Mouse (Mus musculus) spleen, embryonic (tissue): Measurements from ENCODE around the gene Cdk11b.
"Not testable (repeated sequence)": the region's sequence is repeated elsewhere in the genome, so short reads cannot be mapped to it uniquely, and the experiment has no call there.

Experiments used
- CTCF ChIA-PET: fragments of 350-600 bp; sonication (Branson Sonifier 250); formaldehyde crosslinking; loops from one replicate; lab custom pipeline; 2022; lab: Charles Lee

The Cdk11b gene

DNA sequence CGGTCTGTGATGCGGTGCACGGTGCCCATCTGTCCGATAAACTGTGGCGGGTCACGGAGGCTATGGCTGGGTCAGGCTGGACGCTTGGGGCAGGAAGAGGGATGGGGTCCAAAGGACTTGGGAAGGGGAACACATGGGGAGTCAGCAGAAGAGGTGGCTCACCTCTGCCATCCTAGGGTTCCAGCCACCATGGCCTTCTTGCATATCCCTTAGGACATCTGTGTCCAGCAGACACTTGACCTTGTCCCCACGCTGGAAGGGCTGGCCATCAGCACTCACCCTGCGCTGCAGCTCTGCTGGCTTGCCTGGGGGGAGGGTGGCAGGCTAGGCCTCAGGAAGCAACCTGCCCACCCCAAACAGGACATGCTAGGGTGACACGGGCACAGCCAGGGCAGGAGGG is 34.3 kb downstream of the Cdk11b start:
- CTCF ChIA-PET, result no interaction called here

DNA sequence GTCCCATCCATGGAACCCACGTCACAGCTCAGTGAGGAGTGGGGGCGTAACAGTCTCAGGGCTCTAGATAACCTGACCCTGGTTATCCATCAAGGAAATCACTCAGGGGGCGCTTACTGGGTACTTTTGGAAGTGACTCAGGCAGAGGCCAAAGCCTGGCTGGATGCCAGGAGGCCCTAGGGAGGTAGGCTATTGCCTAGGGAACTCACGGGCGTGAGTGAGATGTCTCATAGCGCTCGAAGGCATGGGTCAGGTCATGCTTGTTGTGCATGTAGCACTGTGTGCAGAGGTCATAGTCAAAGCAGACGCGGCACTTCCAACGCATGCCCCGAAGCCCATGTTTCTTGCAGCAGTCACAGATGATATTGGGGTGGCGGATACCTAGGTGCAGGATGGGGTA is 36.0 kb downstream of the Cdk11b start:
- CTCF ChIA-PET, result no interaction called here

GRCm38 (mm10) chr4:155666903-155667302 is 42.2 kb downstream of the Cdk11b start:
- CTCF ChIA-PET, result no interaction called here

DNA sequence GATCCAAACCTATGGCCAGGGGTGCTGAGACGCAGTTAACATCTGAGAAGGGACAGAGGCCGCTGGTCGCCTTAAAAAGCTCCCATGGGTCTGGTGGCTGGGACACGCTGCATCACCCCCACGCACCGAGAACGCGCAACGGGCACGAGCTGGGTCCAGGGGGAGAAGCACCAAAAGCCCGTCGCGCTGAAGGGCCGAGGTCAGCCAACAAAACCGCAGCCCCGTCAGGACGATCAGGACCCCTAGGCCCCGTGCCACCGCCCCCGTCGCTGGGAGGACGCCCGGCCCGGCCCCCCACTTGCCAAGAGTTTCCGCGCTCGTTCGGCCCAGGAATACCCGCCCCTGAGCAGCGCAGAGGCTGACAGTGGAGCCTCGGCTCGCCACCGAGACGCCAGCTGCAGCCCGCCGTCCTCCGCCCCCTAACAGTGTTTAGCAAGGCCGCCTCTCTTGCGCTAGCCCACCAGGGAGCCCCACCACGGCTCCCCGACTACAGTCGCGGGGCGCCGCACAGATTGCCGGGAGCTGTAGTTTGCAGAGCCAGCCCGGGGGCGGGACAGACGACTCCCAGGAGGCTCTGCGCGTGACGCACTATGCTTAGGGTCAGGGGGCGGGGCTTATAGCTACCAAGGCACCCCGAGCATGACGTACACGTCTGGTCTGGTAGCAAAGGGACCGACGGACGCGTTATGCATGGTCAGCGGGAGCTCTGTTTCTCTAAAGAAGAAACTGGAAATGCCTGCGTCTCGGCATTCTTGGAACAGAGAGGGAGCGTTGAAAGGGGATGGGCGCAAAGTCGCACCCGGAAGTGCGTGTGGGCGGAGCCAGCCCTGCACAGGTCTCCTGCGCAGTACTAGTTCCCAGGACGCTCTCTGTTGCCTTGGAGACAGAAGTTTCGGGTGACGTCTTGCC is 44.3 kb downstream of the Cdk11b start, which contains the start of gene Mib2:
Gene Mib2, minus strand, starts transcription at position 510 of the 909 bp plus-strand sequence.
- CTCF ChIA-PET, result interaction anchor here (0.6 to 1.1 kb wide), 2 partner anchors 15 to 67 kb away, joined by 3 read pairs; no protein-coding TSS in a partner anchor

- CTCF ChIA-PET, result no interaction called here
These were observed 45.0 kb downstream of the Cdk11b start for GRCm38 (mm10) chr4:155669598-155670075.

DNA sequence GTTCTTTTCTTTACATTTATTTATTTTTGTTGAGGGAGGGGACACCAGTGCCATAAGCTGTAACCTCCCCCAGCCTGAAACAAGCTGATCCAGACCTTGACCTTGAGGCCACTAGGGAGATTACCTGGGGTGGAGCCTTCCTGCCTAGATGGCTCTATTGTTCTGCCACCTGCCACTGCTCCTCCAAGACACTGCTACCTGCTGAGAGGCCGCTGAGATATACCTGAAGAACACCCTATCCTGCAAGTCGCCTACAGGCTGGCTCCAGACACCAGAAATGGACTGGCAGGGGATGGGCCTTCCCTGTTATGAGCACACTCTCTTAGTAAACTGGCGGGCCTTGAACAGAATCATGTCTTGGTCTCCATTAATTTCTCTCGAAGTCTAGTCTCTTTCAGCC is 45.6 kb downstream of the Cdk11b start:
- CTCF ChIA-PET, result interaction anchor here (0.6 kb wide), 1 partner anchor 113 kb away, joined by 4 read pairs; no protein-coding TSS in a partner anchor

- CTCF ChIA-PET, result no interaction called here
These were observed 47.4 kb downstream of the Cdk11b start for GRCm38 (mm10) chr4:155672082-155672481.

GRCm38 (mm10) chr4:155675991-155676390 is 51.3 kb downstream of the Cdk11b start:
- CTCF ChIA-PET, result interaction anchor here (0.7 kb wide), 1 partner anchor 44 kb away, joined by 3 read pairs; no protein-coding TSS in a partner anchor

DNA sequence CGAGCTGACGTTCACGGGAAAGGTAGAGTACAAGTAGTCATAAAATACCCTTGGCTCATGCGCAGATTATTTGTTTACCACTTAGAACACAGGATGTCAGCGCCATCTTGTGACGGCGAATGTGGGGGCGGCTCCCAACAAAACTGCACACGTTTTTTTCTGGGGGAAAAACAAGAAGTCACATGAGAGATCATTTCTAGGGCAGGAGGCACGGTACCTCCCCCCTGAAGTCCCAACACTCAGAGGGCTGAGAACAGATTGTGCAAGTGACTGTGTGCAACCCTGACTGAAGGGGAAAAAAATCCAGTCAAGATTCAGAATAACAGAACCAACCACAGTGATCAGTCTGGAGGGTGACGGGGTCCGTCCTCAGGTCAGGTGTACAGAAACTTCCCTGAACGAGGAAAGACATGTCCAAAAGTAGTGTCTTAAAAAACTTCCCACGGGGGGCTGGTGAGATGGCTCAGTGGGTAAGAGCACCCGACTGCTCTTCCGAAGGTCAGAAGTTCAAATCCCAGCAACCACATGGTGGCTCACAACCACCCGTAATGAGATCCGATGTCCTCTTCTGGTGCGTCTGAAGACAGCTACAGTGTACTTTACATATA is 59.1 kb downstream of the Cdk11b start:
- CTCF ChIA-PET, result interaction anchor here (0.7 kb wide), 1 partner anchor 26 kb away, joined by 4 read pairs; no protein-coding TSS in a partner anchor

DNA sequence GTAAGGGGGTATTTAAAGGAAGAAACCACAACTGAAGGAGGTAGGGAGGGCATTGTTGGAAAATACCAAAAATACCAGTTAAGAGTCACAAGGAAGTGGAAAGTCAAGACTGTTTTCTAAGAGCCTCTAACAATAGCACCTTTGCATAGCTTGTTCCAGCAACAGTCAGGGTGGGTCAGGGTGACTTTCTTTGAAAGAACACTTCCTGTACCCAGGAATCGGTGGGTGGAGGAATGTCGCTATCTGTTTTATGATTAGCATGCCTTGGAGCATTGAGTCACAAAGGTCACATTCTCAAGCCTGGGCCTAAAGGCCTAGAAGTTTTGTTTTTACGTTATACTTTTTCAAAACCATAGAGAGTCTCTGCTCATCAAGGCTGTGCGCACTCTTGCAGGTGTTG is 63.1 kb downstream of the Cdk11b start:
- CTCF ChIA-PET, result not testable (repeated sequence)

GRCm38 (mm10) chr4:155690571-155691375 is 66.1 kb downstream of the Cdk11b start:
- CTCF ChIA-PET, result no interaction called here

GRCm38 (mm10) chr4:155692421-155692820 is 67.8 kb downstream of the Cdk11b start:
- CTCF ChIA-PET, result no interaction called here

DNA sequence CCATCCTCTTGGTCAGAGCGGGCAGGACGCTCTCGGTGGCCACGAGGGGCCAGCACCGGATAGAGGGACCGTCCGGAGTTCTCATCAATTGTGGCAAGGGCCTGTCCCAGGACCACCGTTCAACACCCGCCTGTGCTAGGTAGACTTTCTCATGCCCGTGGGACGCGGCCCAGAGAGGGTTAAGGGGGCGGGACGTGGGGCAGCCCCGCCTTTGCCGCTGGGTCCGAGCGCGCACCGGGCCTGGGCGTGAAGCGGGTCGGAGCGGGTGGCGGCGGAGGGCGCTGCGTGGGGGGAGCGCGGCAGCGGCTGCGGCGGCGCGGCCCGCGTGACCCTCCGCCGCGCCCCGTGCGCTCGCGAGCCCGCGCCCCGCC is 69.4 kb downstream of the Cdk11b start, which contains the start of gene Fndc10:
Gene Fndc10, plus strand, starts transcription at position 232 of the 371 bp plus-strand sequence.
- CTCF ChIA-PET, result no interaction called here

DNA sequence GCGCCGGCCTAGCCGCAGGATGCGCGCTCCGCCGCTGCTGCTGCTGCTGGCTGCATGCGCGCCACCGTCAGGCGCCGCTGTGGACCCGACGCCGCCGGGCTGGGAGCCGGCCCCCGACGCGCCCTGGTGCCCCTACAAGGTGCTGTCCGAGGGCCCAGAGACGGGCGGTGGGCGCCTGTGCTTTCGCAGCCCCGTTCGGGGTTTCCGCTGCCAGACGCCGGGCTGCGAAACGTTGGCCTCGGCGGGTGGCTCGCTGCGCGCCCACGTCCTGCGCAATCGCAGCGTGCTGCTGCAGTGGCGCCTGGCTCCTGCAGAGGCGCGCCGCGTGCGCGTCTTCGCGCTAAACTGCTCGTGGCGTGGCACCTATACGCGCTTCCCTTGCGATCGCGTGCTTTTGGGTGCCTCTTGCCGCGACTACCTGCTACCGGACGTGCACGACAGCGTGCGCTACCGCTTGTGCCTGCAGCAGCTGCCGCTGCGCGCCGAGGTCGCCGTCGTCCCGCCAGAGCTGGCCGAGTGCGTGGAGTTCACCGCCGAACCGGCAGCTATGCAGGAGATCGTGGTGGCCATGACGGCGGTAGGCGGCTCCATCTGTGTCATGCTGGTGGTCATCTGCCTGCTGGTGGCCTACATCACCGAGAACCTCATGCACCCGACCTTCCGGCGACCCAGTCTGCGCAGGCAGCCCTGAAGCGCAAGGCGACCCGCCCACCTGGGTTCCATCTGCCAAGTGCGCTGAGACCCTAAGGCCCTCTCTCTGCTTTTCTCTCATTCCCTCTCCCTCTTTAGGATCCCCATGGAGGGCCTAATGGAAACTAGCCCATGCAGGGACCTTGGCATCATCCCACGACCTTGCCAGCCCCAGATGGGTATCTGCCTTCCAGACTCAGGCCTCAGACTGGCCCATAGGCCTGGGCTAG is 70.1 kb downstream of the Cdk11b start:
- CTCF ChIA-PET, result no interaction called here

DNA sequence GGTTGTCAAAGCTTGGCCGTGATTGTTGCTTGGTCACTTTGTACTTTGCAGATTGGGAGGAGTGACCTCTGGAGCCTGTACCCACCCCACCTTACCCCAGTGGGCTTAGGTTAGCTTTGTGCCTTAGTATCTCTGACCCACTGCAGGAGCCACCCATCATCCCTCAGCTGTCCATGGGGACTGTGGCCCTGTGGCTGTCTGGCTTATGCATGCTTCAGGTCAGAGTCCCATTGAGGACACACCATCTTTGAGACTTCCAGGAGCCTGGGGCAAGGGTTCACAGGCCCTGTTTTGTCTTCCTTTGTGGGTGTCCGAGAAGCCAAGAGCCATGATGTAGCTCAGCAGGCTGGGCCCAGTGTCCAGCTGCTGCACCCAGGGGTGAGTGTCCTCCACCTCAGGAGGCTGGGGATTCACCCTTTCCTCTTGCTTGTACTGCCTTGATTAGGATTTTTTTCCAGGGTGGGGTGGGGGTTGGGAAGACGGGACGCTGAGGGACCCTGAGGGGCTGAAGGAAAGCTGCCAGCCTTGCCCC is 70.9 kb downstream of the Cdk11b start:
- CTCF ChIA-PET, result no interaction called here

DNA sequence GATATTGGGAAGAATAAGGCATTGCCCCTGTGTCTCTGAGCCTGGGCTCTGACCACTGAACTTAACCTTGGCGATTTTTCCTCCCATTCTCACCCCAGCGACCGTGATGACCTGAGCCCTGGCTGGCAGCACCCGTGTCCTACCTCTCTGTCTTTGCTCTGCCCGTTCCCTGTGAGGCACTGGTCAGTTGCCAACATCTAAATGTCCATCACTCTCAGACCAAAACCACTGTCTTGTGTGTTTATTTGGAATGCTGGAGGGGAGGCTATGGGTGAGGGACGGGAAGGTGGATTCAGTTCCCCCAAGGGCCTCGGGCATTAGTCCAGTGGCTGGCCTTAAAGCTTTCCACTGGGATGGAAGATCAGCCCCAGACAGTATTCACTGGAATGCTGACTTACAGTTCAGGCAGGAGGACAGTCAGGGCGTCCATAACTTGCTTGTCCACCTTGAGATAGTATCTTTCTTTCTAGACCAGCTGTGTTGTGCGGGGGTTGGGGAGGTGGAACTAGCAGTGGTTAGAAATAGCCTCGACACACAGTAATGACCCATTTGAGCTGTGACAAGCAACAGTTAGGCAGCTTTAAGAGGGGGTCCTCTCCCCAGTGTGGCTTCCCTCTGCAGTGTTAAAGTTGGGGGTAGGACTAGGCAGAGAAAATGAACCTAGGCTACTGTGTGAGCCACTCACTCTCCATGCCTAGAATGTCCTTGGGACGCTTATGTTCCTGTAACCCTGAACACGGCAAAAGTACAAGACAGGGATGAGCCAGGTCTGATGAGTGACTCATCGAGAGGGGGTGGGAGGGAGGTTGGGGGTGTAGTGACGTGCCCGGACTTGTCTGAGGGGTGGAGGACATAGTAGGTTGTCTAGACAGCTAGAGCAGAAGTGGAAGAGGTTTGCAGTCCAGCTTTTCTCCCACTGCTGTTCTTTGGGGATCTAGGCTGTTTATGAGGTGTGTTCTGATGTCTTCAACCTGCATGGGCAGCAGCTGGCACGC is 71.9 kb downstream of the Cdk11b start:
- CTCF ChIA-PET, result interaction anchor here (0.7 kb wide), 1 partner anchor 178 kb away, joined by 9 read pairs; no protein-coding TSS in a partner anchor
